In the genomic region with DNA sequence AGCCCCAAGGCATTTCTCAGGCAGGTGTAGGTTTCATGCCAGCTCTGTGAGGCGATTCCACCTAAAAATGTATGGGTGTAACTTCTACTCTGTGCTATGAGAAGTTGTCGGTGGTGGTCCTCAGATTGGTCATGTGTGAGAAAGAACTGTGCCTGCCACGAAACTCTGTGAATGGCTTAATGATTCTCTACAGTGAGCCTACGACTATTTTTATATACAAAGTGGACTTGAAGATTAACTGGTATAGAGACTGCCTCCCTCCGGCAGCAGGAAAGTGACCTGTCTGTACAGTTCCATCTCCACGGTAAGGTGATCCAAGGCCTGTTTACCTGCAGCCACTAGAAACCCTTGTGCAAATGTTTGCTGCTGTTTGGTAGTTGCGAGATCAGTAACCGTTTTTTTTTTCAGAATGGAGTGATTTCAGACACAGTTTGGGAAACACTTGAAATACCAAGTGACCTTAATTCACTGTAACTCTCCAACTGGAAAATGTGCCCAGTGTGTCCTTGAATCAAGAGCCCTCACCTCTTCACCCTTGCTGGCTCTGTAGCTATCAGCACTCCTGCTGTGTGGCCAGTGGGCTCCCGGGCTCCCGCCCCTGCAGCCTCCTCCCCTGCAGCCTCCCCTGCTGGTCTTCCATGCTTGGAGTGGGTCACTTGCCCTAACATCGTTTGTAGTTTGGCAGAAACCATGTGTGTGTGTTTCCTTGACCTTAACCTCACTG, we compare ENCODE assay signal across 14 mouse cellular contexts.
DNase-seq lines count a peak whose midpoint lies in the region; ATAC-seq and TF ChIP-seq lines count a peak whose summit lies in the region.
"Had no signal": no experiment of that assay in that cellular context is flagged by ENCODE, and none has a peak within 500 bp of the region (broad histone marks: within the 10 kb centered on the region; RNA-seq: fewer than 3 reads in every experiment).

No protein-coding gene starts in this region.

- H3K9ac ChIP-seq in liver, postnatal 0 days (replicated peaks) = no peak overlapping the region
- no peak overlapping the region for H3K9ac ChIP-seq in liver, embryonic 11.5 days (ENCODE audit: low read depth, low read length)
- H3K9ac ChIP-seq: embryonic facial prominence, embryonic 15.5 days had no signal

- H3K4me2 ChIP-seq in liver, postnatal 0 days (ENCODE audit: low read depth, low read length) = no peak overlapping the region
- H3K4me2 ChIP-seq in liver, embryonic 11.5 days = no peak overlapping the region
- H3K4me2 ChIP-seq: embryonic facial prominence, embryonic 15.5 days had no signal

- ATAC-seq in liver, postnatal 0 days = peak; percentile 36
- no peak for ATAC-seq in liver, embryonic 11.5 days (replicated peaks; ENCODE audit: low FRiP score)
- ATAC-seq: hindbrain, postnatal 0 days had no signal

- H3K36me3 ChIP-seq in liver, postnatal 0 days (replicated peaks; ENCODE audit: insufficient read depth, low read length) = no peaks in the 10 kb centered on the region
- no peaks in the 10 kb centered on the region for H3K36me3 ChIP-seq in liver, embryonic 11.5 days (ENCODE audit: control insufficient read depth, insufficient read depth, low read length)
- H3K36me3 ChIP-seq: embryonic facial prominence, embryonic 15.5 days had no signal

- H3K4me1 ChIP-seq in liver, postnatal 0 days (ENCODE audit: insufficient read depth) = peaks cover 12% of the 10 kb centered on the region
- H3K4me1 ChIP-seq in liver, embryonic 11.5 days (replicated peaks; ENCODE audit: control insufficient read depth, insufficient read depth, low read length) = peaks cover 32% of the 10 kb centered on the region

- no peak for DNase-seq in liver, postnatal 0 days
- DNase-seq in liver, embryonic 11.5 days (ENCODE audit: low spot score) = no peak
- DNase-seq in kidney, adult 11 months = peak; percentile 72
- peak; percentile 72 to 73 for DNase-seq in kidney, postnatal 36 days
- DNase-seq in retina, postnatal 1 day = peak; percentile 53
- no peak for DNase-seq in layer of hippocampus, postnatal 25 days (ENCODE audit: extremely low spot score in 1 of 2, low spot score in 1 of 2)
- no peak for DNase-seq in left cerebral cortex, adult 11 months (ENCODE audit: low spot score)
- DNase-seq: cerebellum, adult 9-11 months; thymus, postnatal 25 days had no signal

- H3K9me3 ChIP-seq in liver, postnatal 0 days (ENCODE audit: low read length) = no peaks in the 10 kb centered on the region
- no peaks in the 10 kb centered on the region for H3K9me3 ChIP-seq in liver, embryonic 11.5 days (ENCODE audit: control insufficient read depth, low read length)
- H3K9me3 ChIP-seq: embryonic facial prominence, embryonic 15.5 days had no signal

- no peak for TF ChIP-seq EP300 in liver, postnatal 0 days (IDR thresholded peaks at IDR 0.05; ENCODE audit: low read depth)

- 0 out of 2 replicates have a peak, but pooled peaks cover 17% of the 10 kb centered on the region for H3K27me3 ChIP-seq in liver, postnatal 0 days (ENCODE audit: insufficient read depth, low read length)
- no peaks in the 10 kb centered on the region for H3K27me3 ChIP-seq in liver, embryonic 11.5 days (replicated peaks; ENCODE audit: control insufficient read depth, insufficient read depth, low read length)
- H3K27me3 ChIP-seq: embryonic facial prominence, embryonic 15.5 days had no signal

- no peak overlapping the region for H3K27ac ChIP-seq in liver, postnatal 0 days (ENCODE audit: low read depth)
- no peak overlapping the region for H3K27ac ChIP-seq in liver, embryonic 11.5 days (ENCODE audit: low read depth, low read length)
- H3K27ac ChIP-seq: embryonic facial prominence, embryonic 15.5 days; hindbrain, postnatal 0 days; left cerebral cortex, adult 2 months; macrophage had no signal

- 57% methylated on average over 11 of the region's 11 CpGs for WGBS in liver, postnatal 0 days (ENCODE audit: insufficient replicate concordance)
- WGBS in liver, embryonic 11.5 days = 65% methylated on average over 11 of the region's 11 CpGs

- TF ChIP-seq CTCF in liver, postnatal 0 days (IDR thresholded peaks at IDR 0.05; ENCODE audit: low read depth) = no peak

- no peak overlapping the region for H3K4me3 ChIP-seq in liver, postnatal 0 days (ENCODE audit: low read depth, low read length)
- no peak overlapping the region for H3K4me3 ChIP-seq in liver, embryonic 11.5 days (ENCODE audit: low read depth, low read length)
- H3K4me3 ChIP-seq: embryonic facial prominence, embryonic 15.5 days; left cerebral cortex, adult 2 months; myocyte had no signal

Comparison
In these comparisons a context has a peak if more than half of its experiments do, and no peak if none do; other contexts are left out.
1. DNase-seq: peak in kidney, adult 11 months (single experiment), kidney, postnatal 36 days (2 of 2) and retina, postnatal 1 day (single experiment); none in liver, postnatal 0 days (single experiment), liver, embryonic 11.5 days (single experiment), layer of hippocampus, postnatal 25 days (0 of 2) and left cerebral cortex, adult 11 months (single experiment).